Mouse (Mus musculus): ENCODE measurements around the gene 4930407I10Rik.

GRCm38 (mm10) chr15:82065511-82065910 is 6.6 kb downstream of the 4930407I10Rik start:
- TF ChIP-seq CTCF (IDR thresholded peaks at IDR 0.05; ENCODE audit: borderline replicate concordance, control insufficient read depth, extremely low read depth, insufficient read depth, low read length, poor library complexity) = no peak; the same call in 1 of the 2 replicates
- TF ChIP-seq POLR2A (IDR thresholded peaks at IDR 0.05; ENCODE audit: control insufficient read depth, extremely low read depth, insufficient read depth, low read length, poor library complexity) = no peak

All from thymus, adult 2 months (tissue).